Mouse (Mus musculus) layer of hippocampus, postnatal 14 days (tissue): ENCODE data around the gene Gm7137. TPM values are rescaled to one million over a fixed set of nuclear protein-coding genes. Genes with fewer than 3 reads are reported as not detected.
"Not testable (repeated sequence)": the region's sequence is repeated elsewhere in the genome, so short reads cannot be mapped to it uniquely, and the experiment has no call there.

Experiments used
- DNase-seq, 2 experiments: peaks; one replicate each; pipeline ENCODE4 v3.0.0; 2021 to 2022; ENCODE audit warnings: low spot score in 2 of 2, mixed read lengths in 1 of 2
- total RNA-seq, 2 experiments: library from RNA; stranded (reverse); gene quantifications; 2 replicates each; pipeline ENCODE4 v1.2.3; 2021

Gene Gm7137
- total RNA-seq, 2 experiments from 2014 or later, result not detected

DNA sequence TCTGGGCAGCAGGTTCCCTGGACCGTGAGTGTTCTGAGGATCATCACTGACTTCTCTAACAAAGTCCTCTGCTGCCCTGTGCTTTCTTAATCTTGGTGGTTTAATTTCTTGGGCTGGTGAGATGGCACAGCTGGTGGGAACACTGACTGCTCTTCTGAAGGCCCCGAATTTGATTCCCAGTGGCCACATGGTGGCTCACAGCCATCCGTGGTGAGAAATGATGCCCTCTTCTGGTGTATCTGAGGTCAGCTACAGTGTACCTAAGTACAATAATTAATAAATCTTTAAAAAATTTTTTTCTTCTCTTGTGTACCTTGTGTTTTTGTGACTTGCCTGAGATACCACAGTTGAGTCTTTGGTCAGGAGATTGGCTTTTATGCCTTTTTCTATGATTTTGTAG, 35.7 kb downstream of the Gm7137 start:
- not testable (repeated sequence) for DNase-seq

GRCm38 (mm10) chr10:77751254-77751653, 36.7 kb downstream of the Gm7137 start, which contains the start of gene Gm9736:
Gm9736 (minus strand) TSS chr10:77751354.
- not testable (repeated sequence) for DNase-seq

GRCm38 (mm10) chr10:77750686-77751085, 37.3 kb downstream of the Gm7137 start:
- not testable (repeated sequence) for DNase-seq

DNA sequence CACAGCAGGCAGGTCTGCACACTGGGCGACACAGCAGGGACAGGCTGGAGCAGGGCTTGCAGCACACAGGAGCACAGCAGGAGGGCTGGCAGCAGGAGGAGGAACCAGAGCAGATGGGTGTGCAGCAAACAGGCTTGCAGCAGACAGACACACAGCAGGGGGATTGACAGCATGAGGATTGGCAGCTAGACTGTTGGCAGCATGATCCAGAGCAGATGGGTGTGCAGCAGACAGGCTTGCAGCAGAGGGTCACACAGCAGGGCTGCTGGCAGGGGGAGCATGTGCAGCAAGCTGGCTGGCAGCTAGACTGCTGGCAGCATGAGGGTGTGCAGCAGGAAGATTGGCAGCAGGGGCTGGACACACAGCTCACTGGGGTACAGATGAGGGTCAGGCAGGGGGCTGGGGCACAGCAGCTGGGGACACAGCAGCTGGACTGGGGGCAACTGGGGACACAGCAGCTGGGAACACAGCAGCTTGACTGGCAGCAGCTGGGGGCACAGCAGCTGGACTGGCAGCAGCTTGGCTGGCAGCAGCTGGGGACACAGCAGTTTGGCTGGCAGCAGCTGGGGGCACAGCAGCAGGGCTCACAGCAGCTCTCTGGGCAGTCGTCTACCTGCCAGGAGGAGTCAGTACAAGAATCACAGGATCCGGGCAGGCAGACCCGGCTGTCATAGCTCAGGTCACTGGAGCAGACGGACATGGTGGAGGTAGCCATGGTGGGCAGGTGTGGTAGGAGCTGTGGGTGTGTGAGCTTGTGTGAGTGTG, 45.9 kb downstream of the Gm7137 start, which contains the start of gene Gm18596:
Gm18596 (minus strand) TSS at position 715 of the 765 bp plus-strand sequence.
- DNase-seq, result peak in 1 of 2 experiments; percentile 19

DNA sequence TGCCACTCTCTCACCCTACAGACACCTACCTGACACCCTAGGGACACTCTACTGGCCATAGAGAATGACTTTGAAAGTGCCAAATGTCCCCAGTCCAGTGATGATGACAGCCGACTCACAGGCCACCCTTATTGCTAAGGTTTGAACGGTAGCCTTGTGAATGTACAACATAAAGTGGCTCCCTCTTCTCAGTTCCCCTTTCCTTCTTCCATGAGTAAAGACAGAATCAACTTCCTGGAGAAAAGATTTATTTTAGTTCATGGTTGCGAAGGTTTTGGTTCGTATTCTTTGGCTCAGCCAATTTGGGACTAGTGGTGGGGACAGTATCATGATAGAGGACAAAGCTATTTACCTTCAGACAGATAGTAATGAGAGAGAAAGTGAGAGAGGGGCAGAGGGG, 49.1 kb downstream of the Gm7137 start:
- no peak for DNase-seq

Other genes with a start within 250 kb of the Gm7137 start
- gene Pttg1ip, start 206.5 kb downstream of the Gm7137 start, total RNA-seq, result 10 to 100 TPM; 77.4 to 79.9 TPM
- gene Sumo3, start 182.1 kb downstream of the Gm7137 start, total RNA-seq, result 100 to 1,000 TPM; 116 to 134 TPM
- 10 to 100 TPM; 12.6 to 19.9 TPM for gene Gm49325, start 182.0 kb downstream of the Gm7137 start, total RNA-seq
- 10 to 100 TPM; 63.9 to 69.0 TPM for gene Ube2g2, start 165.9 kb downstream of the Gm7137 start, total RNA-seq
- gene Tspear, start 101.6 kb downstream of the Gm7137 start, total RNA-seq, result under 1 TPM in 1 of 2 experiments, not detected in 1; 0.14 TPM
- not detected for gene Gm19402, start 97.4 kb downstream of the Gm7137 start, total RNA-seq
- gene Gm9508, start 91.0 kb downstream of the Gm7137 start, total RNA-seq, result not detected
- not detected for gene Gm10272, start 81.6 kb downstream of the Gm7137 start, total RNA-seq
- not detected for gene Gm10024, start 76.7 kb downstream of the Gm7137 start, total RNA-seq
- not detected for gene Gm10142, start 72.4 kb downstream of the Gm7137 start, total RNA-seq
- gene Krtap12-1, start 67.6 kb downstream of the Gm7137 start, total RNA-seq, result not detected
- not detected for gene Gm10100, start 61.7 kb downstream of the Gm7137 start, total RNA-seq
- not detected for gene Gm18596, start 45.6 kb downstream of the Gm7137 start, total RNA-seq
- not detected for gene Gm9736, start 36.8 kb downstream of the Gm7137 start, total RNA-seq
- gene Gm3233, start 28.5 kb downstream of the Gm7137 start, total RNA-seq, result not detected
- not detected for gene Gm3238, start 16.9 kb downstream of the Gm7137 start, total RNA-seq
- not detected for gene Gm7138, start 11.3 kb downstream of the Gm7137 start, total RNA-seq
- gene Gm3250, start 5.7 kb downstream of the Gm7137 start, total RNA-seq, result not detected
- not detected for gene Gm9639, start 6.9 kb upstream of the Gm7137 start, total RNA-seq
- gene Gm19668, start 10.9 kb upstream of the Gm7137 start, total RNA-seq, result not detected
- gene Gm9507, start 23.6 kb upstream of the Gm7137 start, total RNA-seq, result not detected
- gene Gm2696, start 26.5 kb upstream of the Gm7137 start, total RNA-seq, result not detected
- not detected for gene Krtap10-4, start 38.9 kb upstream of the Gm7137 start, total RNA-seq
- not detected for gene Krtap10-10, start 47.7 kb upstream of the Gm7137 start, total RNA-seq
- gene Gm36176, start 58.6 kb upstream of the Gm7137 start, total RNA-seq, result not detected
- gene Gm10318, start 64.7 kb upstream of the Gm7137 start, total RNA-seq, result not detected
- gene Gm3285, start 73.8 kb upstream of the Gm7137 start, total RNA-seq, result not detected
- 10 to 100 TPM; 10.4 to 10.8 TPM for gene Lrrc3, start 114.3 kb upstream of the Gm7137 start, total RNA-seq
- gene Trpm2, start 182.4 kb upstream of the Gm7137 start, total RNA-seq, result 10 to 100 TPM; 31.3 to 32.6 TPM
- 10 to 100 TPM; 35.2 to 37.4 TPM for gene 1810043G02Rik, start 190.3 kb upstream of the Gm7137 start, total RNA-seq
- 100 to 1,000 TPM; 155 to 164 TPM for gene Pfkl, start 221.9 kb upstream of the Gm7137 start, total RNA-seq